Mouse (Mus musculus): ENCODE measurements around the gene Prkg1.
"Not testable (repeated sequence)": the region's sequence is repeated elsewhere in the genome, so short reads cannot be mapped to it uniquely, and the experiment has no call there.

Gene Prkg1

GRCm38 (mm10) chr19:31284581-31284980, 480.3 kb downstream of the Prkg1 start:
- no peak for DNase-seq (ENCODE audit: low spot score in 2 of 2)

- no peak for DNase-seq (ENCODE audit: low spot score in 2 of 2)
Observed at GRCm38 (mm10) chr19:31284126-31284525, 480.7 kb downstream of the Prkg1 start.

GRCm38 (mm10) chr19:31283617-31284016, 481.2 kb downstream of the Prkg1 start:
- no peak for DNase-seq (ENCODE audit: low spot score in 2 of 2)

DNA sequence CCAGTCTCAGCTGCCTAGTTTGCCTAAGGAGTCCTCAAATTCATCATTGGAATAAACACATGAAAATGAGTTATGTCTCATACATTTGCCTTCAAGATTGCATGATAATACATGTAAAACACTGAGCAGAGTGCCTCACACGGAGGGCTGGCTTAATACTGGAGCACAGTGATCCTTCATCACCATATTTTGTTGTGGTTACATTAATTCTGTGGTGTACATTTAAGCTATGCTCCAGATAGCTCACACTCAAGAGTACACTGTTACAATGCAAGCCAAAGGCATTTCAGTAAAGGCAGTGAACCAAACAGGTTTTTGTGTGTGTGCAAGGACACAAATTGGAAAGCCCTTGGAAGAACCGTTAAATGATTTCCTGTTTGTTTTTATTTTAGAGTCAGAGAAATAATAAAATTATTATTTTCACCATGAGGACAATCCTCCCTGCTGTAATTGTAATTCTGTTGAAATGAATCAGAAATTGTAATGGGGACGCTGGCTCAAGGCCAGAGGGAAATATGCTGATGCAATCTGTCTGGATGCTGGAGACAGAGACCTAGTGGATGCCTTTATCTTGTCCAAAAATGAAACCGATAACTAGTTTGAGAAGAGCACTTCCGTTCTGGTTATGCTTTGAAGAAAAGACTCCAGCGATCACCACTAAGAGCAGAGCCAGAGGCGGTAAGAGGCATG, 484.9 kb downstream of the Prkg1 start:
- DNase-seq (ENCODE audit: low spot score in 2 of 2), result peak in 1 of 2 experiments; percentile 6

DNA sequence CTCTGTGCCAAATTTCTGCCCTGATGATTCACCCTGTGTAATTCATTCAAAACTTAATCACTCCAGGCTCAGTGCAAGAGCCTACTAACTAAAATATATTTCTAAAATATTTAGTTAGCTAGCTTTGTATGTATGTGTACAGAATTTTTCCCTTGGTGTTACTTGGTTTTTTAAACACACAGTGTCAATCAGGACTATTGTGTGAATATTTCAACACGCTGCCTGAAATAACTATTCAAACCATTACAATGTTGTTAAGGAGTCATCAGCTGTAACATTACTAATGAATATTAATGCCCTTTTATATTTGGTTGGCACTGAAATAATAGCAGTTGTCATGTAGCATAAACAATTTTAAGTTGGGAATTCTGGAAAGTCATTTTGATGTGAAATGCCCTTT, 502.4 kb downstream of the Prkg1 start:
- no peak for DNase-seq (ENCODE audit: low spot score in 2 of 2)

- DNase-seq (ENCODE audit: low spot score in 2 of 2), result no peak
Observed at GRCm38 (mm10) chr19:31260494-31260893, 504.3 kb downstream of the Prkg1 start.

GRCm38 (mm10) chr19:31255780-31256179, 509.1 kb downstream of the Prkg1 start:
- no peak for DNase-seq (ENCODE audit: low spot score in 2 of 2)

DNA sequence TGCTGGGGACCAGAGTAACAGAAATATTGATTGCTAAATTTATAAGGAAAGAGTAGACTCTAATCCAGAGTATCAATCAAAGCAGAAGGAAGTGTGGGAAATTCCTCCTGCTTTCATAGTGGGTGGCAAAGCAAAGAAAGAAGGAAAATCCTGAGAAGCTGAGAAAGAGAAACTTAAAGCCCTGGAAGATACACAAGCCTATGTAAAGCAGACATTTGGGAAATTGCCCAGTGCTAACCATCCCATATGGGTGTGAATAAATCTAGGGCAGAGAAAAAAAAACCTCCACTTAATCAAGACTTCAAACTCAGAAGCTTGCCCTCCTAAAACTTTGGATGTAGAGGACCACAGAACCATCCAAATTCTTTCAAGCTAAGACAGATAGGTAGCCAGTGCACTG, 532.4 kb downstream of the Prkg1 start:
- DNase-seq (ENCODE audit: low spot score in 2 of 2), result no peak

DNA sequence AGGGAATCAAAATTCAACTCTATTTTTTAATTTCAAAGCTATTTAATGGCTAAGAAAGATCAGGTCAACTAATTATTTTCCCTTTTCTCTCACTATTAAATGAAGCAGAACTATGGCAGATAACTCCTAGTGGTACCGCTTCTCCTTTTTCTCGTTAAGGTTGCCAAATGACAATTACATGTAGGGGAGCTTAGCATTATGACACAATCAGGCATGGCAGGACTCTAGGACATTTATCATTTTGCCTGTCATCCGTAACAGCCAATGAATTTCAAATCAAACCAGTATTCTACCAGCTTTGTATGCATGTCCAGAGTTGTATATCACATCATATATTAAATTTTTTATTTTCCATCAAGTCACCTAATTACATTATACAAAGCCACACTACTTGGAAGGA, 536.4 kb downstream of the Prkg1 start:
- DNase-seq (ENCODE audit: low spot score in 2 of 2), result no peak

GRCm38 (mm10) chr19:31223457-31223856, 541.4 kb downstream of the Prkg1 start:
- no peak for DNase-seq (ENCODE audit: low spot score in 2 of 2)

- not testable (repeated sequence) for DNase-seq (ENCODE audit: low spot score in 2 of 2)
Observed at GRCm38 (mm10) chr19:31219261-31219660, 545.6 kb downstream of the Prkg1 start.

GRCm38 (mm10) chr19:31210850-31211249, 554.0 kb downstream of the Prkg1 start:
- no peak for DNase-seq (ENCODE audit: low spot score in 2 of 2)

GRCm38 (mm10) chr19:31210449-31210848, 554.4 kb downstream of the Prkg1 start:
- no peak for DNase-seq (ENCODE audit: low spot score in 2 of 2)

DNA sequence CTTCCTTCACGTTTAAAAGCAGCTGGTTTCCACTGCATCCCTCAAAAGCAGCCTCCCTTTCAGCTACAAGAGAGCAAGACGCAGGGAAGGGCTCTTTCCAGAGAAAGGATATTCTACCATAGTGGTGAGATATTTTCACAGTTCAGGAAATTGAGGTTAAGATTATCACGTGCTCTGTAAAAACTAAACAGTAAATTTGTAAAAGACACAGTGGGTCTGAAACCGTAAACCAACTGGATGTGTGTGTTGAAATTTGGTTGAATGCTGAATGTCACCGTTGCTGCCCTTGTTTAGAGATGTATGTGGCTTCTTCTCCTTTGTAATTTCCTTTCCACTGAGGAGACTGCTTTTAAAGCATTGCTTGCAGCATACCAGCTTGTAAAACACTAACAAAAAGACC, 565.2 kb downstream of the Prkg1 start:
- DNase-seq (ENCODE audit: low spot score in 2 of 2), result no peak

- no peak for DNase-seq (ENCODE audit: low spot score in 2 of 2)
Observed at GRCm38 (mm10) chr19:31198461-31198860, 566.4 kb downstream of the Prkg1 start.

DNA sequence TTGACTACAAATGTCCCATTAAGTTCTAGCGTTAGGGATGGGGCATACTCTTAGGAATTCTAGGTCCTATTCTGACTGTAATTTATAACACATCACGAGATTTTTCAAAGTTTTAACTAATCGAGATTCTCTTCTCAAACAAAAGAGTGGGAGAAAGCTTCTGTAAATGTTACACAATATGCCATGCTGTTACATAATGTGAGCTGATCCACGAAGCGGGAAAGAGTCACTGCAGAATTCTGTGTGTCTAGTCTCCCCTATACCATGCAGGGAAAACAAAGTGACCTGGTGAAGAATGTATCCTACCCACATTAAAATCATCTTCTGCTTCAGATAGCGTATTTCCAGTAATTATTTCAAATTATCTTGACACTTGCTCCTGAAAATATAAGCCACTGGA, 567.8 kb downstream of the Prkg1 start:
- no peak for DNase-seq (ENCODE audit: low spot score in 2 of 2)

DNA sequence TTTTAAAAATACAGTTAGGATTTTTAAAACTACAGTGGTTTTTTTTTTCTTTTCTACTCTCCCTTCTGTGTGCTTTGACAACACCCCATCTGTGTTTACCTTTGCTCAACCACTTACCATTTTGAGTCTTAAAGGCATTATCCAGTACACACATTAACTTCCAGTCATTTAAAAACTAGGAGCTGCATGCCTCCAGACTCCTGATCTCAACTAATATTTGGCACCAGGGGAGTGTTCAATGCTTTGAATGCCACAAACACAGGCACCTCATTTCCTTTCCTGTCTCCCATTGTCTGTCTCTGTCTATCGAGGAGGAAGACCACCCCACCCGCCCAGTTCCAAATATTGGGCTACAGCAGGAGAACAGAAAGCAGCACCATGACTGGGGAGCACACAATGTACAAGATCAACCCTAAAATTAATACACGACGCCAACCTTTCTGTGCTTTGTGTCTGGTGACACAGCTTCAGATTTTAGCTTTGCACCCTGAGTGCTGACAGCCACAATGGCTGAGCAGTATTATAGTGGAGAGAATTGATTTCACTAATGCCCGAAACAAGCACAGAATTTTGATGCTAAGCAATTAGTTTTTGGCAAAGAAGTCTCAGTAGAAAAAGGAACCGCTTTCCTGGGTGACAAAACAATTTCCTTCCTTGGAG, 576.1 kb downstream of the Prkg1 start:
- no peak for DNase-seq (ENCODE audit: low spot score in 2 of 2)

DNA sequence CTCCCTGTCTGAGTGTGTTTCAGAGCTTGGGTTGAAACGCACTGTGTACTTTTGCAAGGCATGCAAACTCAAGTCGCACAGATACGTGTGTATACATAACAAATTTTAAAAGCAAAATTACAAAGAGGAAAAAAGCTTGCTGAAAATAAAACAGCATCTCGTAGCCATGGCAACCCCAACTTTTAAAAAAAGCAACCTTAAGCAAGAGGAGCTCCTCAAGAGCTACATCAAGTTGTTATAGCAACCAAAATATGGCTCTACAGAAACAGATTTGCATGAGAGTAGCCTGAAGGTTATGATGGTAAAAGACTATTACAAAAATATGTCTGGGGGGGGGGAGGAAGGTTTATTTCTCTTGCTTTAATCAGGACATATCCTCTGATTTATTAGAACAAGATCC, 584.1 kb downstream of the Prkg1 start:
- DNase-seq (ENCODE audit: low spot score in 2 of 2), result no peak

GRCm38 (mm10) chr19:31177279-31177922, 587.4 kb downstream of the Prkg1 start:
- DNase-seq (ENCODE audit: low spot score in 2 of 2), result no peak

DNA sequence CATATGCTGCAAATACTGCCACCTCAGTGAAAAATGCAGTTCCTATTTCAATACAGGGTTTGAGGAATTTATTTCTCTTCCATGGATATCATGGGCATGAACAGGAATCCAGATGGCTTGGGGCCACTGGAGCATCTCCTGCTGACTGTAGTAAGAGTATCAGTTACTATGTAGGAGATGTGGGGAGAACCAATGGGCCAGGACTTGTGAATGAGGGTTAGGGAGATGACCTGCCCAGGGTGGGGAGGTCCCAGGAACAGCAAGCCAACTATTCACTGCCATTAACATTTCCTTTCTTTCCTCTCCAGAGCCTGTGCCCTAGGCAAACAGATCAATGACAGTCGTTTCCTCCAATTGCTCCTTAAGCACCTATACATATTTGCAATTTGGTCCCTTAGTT, 593.8 kb downstream of the Prkg1 start:
- no peak for DNase-seq (ENCODE audit: low spot score in 2 of 2)

GRCm38 (mm10) chr19:31158944-31159460, 605.8 kb downstream of the Prkg1 start:
- DNase-seq (ENCODE audit: low spot score in 2 of 2), result no peak

DNA sequence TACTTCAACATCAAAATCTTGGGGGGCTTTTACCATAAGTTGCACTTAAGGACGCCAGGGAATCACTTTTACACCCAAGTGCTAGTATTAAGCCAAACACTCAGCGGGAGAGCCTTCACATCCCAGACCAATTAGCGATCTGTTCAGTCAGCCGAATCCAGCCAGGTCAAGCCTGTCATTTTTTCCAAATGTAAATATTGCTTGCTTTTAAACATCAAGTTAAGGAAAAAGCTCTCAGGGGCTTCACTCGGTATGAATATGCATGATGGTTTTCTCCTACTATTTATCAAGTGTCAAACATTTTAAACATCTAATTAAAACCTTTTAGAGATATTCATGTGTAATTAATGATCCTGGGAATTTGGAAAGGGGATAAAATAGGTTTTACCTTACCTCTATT, 611.4 kb downstream of the Prkg1 start:
- DNase-seq (ENCODE audit: low spot score in 2 of 2), result no peak

- no peak for DNase-seq (ENCODE audit: low spot score in 2 of 2)
Observed at GRCm38 (mm10) chr19:31149902-31150301, 614.9 kb downstream of the Prkg1 start.
